Mouse (Mus musculus) stomach, embryonic 15.5 days (tissue): ENCODE results near the gene Kank4. TPM values are rescaled to one million over a fixed set of nuclear protein-coding genes. Genes with fewer than 3 reads are reported as not detected.
"Not testable (repeated sequence)": the region's sequence is repeated elsewhere in the genome, so short reads cannot be mapped to it uniquely, and the experiment has no call there.

ENCODE experiments used
- ATAC-seq: fragments of 200-750 bp; cut with Nextera tagmentation; 2 replicates; pipeline ENCODE4 v1.8.0; 2017; ENCODE audit warnings: low read depth, moderate number of reproducible peaks, moderate TSS enrichment; ENCODE audit not compliant: insufficient read depth, low FRiP score
- H3K27ac ChIP-seq: fragments of 300-500 bp; sonication (generic); 2 replicates; pipeline ENCODE4 v1.5.1; 2015; ENCODE audit warnings: mild to moderate bottlenecking, inconsistent platforms
- H3K27me3 ChIP-seq: fragments of 300-500 bp; sonication (generic); replicated peaks from 2 replicates; pipeline ENCODE4 v1.6.1; 2015; ENCODE audit warnings: inconsistent platforms
- H3K36me3 ChIP-seq: fragments of 300-500 bp; sonication (generic); 2 replicates; pipeline ENCODE4 v1.6.1; 2015; ENCODE audit warnings: inconsistent platforms
- H3K4me1 ChIP-seq: fragments of 300-500 bp; sonication (generic); 2 replicates; pipeline ENCODE4 v1.6.1; 2015; ENCODE audit warnings: inconsistent platforms
- H3K4me2 ChIP-seq: fragments of 300-500 bp; sonication (generic); 2 replicates; pipeline ENCODE4 v1.6.1; 2015; ENCODE audit warnings: mild to moderate bottlenecking, inconsistent platforms
- H3K4me3 ChIP-seq: fragments of 300-500 bp; sonication (generic); replicated peaks from 2 replicates; pipeline ENCODE4 v1.5.1; 2015; ENCODE audit warnings: inconsistent platforms
- H3K9ac ChIP-seq: fragments of 300-500 bp; sonication (generic); 2 replicates; pipeline ENCODE4 v1.6.1; 2015; ENCODE audit warnings: inconsistent platforms
- H3K9me3 ChIP-seq: fragments of 300-500 bp; sonication (generic); 2 replicates; pipeline ENCODE4 v1.6.1; 2016; ENCODE audit warnings: inconsistent platforms
- WGBS: fragments of 180-500 bp; shearing (Covaris S2); methylation state at CpG from one replicate; pipeline ENCODE4 v1.1.7; 2015; 5-methylcytosine and 5-hydroxymethylcytosine counted together
- polyA plus RNA-seq: library from polyadenylated mRNA; unstranded; fragments of >200 nt; fragmentation: Nextera tagmentation; extraction: Ambion mirVana; gene quantifications from 2 replicates; pipeline ENCODE4 v1.2.1, GENCODE M21; 2015

Gene Kank4
- 1.7 and 1.8 TPM in 2 replicates for polyA plus RNA-seq

- H3K4me3 ChIP-seq, result peak within 1 kb of the TSS; percentile 67
- ATAC-seq, result peak; percentile 70
- H3K27me3 ChIP-seq, result no peaks in the 10 kb centered on the region
- peak within 1 kb of the TSS; percentile 99 for H3K4me2 ChIP-seq
- H3K9me3 ChIP-seq, result no peaks in the 10 kb centered on the region
- peaks cover 13% of the 10 kb centered on the region for H3K4me1 ChIP-seq
- peak within 1 kb of the TSS; percentile 56 for H3K9ac ChIP-seq
- H3K36me3 ChIP-seq, result no peaks in the 10 kb centered on the region
- WGBS, result under 1% methylated on average over 63 of the region's 72 CpGs
- peak within 1 kb of the TSS; percentile 52 for H3K27ac ChIP-seq
Measured at GRCm38 (mm10) chr4:98817184-98817911, at the start of gene Kank4. Kank4 (minus strand) TSS chr4:98817537.

- Histone ChIP-seq H3K27me3 (no peaks in the 10 kb centered on the region), H3K4me1 (no peaks in the 10 kb centered on the region), H3K9me3 (no peaks in the 10 kb centered on the region), H3K9ac (no peak overlapping the region), H3K4me2 (no peak overlapping the region), H3K36me3 (no peaks in the 10 kb centered on the region), H3K4me3 (no peak overlapping the region), H3K27ac (no peak overlapping the region)
- no peak for ATAC-seq
- 61% methylated on average over 14 of the region's 14 CpGs for WGBS
Measured at GRCm38 (mm10) chr4:98865386-98866237, 48.3 kb upstream of the Kank4 start.

- H3K4me3 ChIP-seq, result no peak overlapping the region
- H3K27me3 ChIP-seq, result no peaks in the 10 kb centered on the region
- WGBS, result 73% methylated on average over 3 of the region's 3 CpGs
- no peak overlapping the region for H3K4me2 ChIP-seq
- no peak for ATAC-seq
- no peak overlapping the region for H3K27ac ChIP-seq
- H3K9me3 ChIP-seq, result no peaks in the 10 kb centered on the region
- no peak overlapping the region for H3K9ac ChIP-seq
- no peaks in the 10 kb centered on the region for H3K4me1 ChIP-seq
- H3K36me3 ChIP-seq, result no peaks in the 10 kb centered on the region
Measured at GRCm38 (mm10) chr4:98864546-98864945, 47.2 kb upstream of the Kank4 start.

- Histone ChIP-seq H3K9me3 (no peaks in the 10 kb centered on the region), H3K27ac (no peak overlapping the region), H3K27me3 (no peaks in the 10 kb centered on the region), H3K4me1 (no peaks in the 10 kb centered on the region), H3K36me3 (no peaks in the 10 kb centered on the region), H3K4me3 (no peak overlapping the region), H3K4me2 (no peak overlapping the region), H3K9ac (no peak overlapping the region)
- ATAC-seq, result no peak
- 34% methylated on average over 1 of the region's 2 CpGs for WGBS
Measured at GRCm38 (mm10) chr4:98864094-98864493, 46.8 kb upstream of the Kank4 start.

GRCm38 (mm10) chr4:98863451-98863850 is 46.1 kb upstream of the Kank4 start:
- H3K27me3 ChIP-seq, result no peaks in the 10 kb centered on the region
- no peak for ATAC-seq
- no peaks in the 10 kb centered on the region; the same call in 1 of the 2 replicates for H3K4me1 ChIP-seq
- H3K9ac ChIP-seq, result no peak overlapping the region
- H3K4me2 ChIP-seq, result no peak overlapping the region
- no peak overlapping the region for H3K4me3 ChIP-seq
- H3K27ac ChIP-seq, result no peak overlapping the region
- no peaks in the 10 kb centered on the region for H3K36me3 ChIP-seq
- no peaks in the 10 kb centered on the region for H3K9me3 ChIP-seq
- 89% methylated on average over 2 of the region's 2 CpGs for WGBS

GRCm38 (mm10) chr4:98858151-98858855 is 41.0 kb upstream of the Kank4 start:
- no peak overlapping the region for H3K4me2 ChIP-seq
- ATAC-seq, result no peak
- H3K36me3 ChIP-seq, result no peaks in the 10 kb centered on the region
- peak overlapping the region; percentile 59 for H3K27ac ChIP-seq
- H3K27me3 ChIP-seq, result no peaks in the 10 kb centered on the region
- no peaks in the 10 kb centered on the region for H3K9me3 ChIP-seq
- no peak overlapping the region for H3K9ac ChIP-seq
- WGBS, result 31% methylated on average over 4 of the region's 4 CpGs
- H3K4me1 ChIP-seq, result no peaks in the 10 kb centered on the region; the same call in 1 of the 2 replicates
- no peak overlapping the region for H3K4me3 ChIP-seq

GRCm38 (mm10) chr4:98857037-98857648 is 39.8 kb upstream of the Kank4 start:
- ATAC-seq, result no peak; the same call in 1 of the 2 replicates
- Histone ChIP-seq H3K27ac (no peak overlapping the region), H3K4me2 (no peak overlapping the region), H3K4me1 (no peaks in the 10 kb centered on the region; the same call in 1 of the 2 replicates), H3K4me3 (no peak overlapping the region), H3K27me3 (no peaks in the 10 kb centered on the region), H3K9ac (no peak overlapping the region), H3K9me3 (no peaks in the 10 kb centered on the region), H3K36me3 (no peaks in the 10 kb centered on the region)
- 65% methylated on average over 11 of the region's 11 CpGs for WGBS

GRCm38 (mm10) chr4:98853926-98854325 is 36.6 kb upstream of the Kank4 start:
- no peaks in the 10 kb centered on the region for H3K27me3 ChIP-seq
- no peak overlapping the region for H3K27ac ChIP-seq
- H3K4me1 ChIP-seq, result no peaks in the 10 kb centered on the region; the same call in 1 of the 2 replicates
- 89% methylated on average over 4 of the region's 4 CpGs for WGBS
- no peak overlapping the region for H3K4me2 ChIP-seq
- H3K9me3 ChIP-seq, result no peaks in the 10 kb centered on the region
- H3K9ac ChIP-seq, result no peak overlapping the region
- no peak overlapping the region for H3K4me3 ChIP-seq
- ATAC-seq, result no peak
- no peaks in the 10 kb centered on the region for H3K36me3 ChIP-seq

GRCm38 (mm10) chr4:98850485-98850884 is 33.1 kb upstream of the Kank4 start:
- not testable (repeated sequence) for H3K9ac ChIP-seq, H3K27me3 ChIP-seq, H3K4me3 ChIP-seq, H3K36me3 ChIP-seq, ATAC-seq, H3K4me1 ChIP-seq, H3K4me2 ChIP-seq, H3K27ac ChIP-seq, H3K9me3 ChIP-seq
- WGBS, result 67% methylated on average over 1 of the region's 1 CpGs

- WGBS, result 42% methylated on average over 6 of the region's 6 CpGs
- no peak overlapping the region for H3K4me3 ChIP-seq
- H3K36me3 ChIP-seq, result no peaks in the 10 kb centered on the region
- no peaks in the 10 kb centered on the region for H3K4me1 ChIP-seq
- no peak overlapping the region for H3K9ac ChIP-seq
- H3K27ac ChIP-seq, result no peak overlapping the region
- ATAC-seq, result no peak
- H3K4me2 ChIP-seq, result no peak overlapping the region
- no peaks in the 10 kb centered on the region for H3K9me3 ChIP-seq
- no peaks in the 10 kb centered on the region for H3K27me3 ChIP-seq
Measured at GRCm38 (mm10) chr4:98847120-98847885, 30.0 kb upstream of the Kank4 start.

- ATAC-seq, result no peak
- no peak overlapping the region for H3K27ac ChIP-seq
- 28% methylated on average over 3 of the region's 3 CpGs for WGBS
Measured at GRCm38 (mm10) chr4:98846396-98846795, 29.1 kb upstream of the Kank4 start.

More at GRCm38 (mm10) chr4:98846396-98846795, 29.1 kb upstream of the Kank4 start:
- H3K9me3 ChIP-seq, result no peaks in the 10 kb centered on the region
- no peaks in the 10 kb centered on the region for H3K36me3 ChIP-seq
- no peaks in the 10 kb centered on the region for H3K27me3 ChIP-seq
- H3K4me1 ChIP-seq, result no peaks in the 10 kb centered on the region
- no peak overlapping the region for H3K9ac ChIP-seq
- H3K4me2 ChIP-seq, result no peak overlapping the region
- H3K4me3 ChIP-seq, result no peak overlapping the region
